Mouse (Mus musculus) E14TG2a.4 (cell line): ENCODE data around the gene Park7.
A peak's percentile ranks its signal among the peaks of the same experiment; 100 is the strongest.

Experiments used
- H3K27me3 ChIP-seq: 2 replicates; pipeline ENCODE4 v1.6.1; 2014; ENCODE audit warnings: low read length, control low read depth; ENCODE audit not compliant: insufficient read depth
- H3K36me3 ChIP-seq: 2 replicates; pipeline ENCODE4 v1.6.1; 2014; ENCODE audit warnings: low read length, control low read depth; ENCODE audit not compliant: insufficient read depth
- H3K4me1 ChIP-seq: replicated peaks from 2 replicates; pipeline ENCODE4 v1.6.1; 2014; ENCODE audit warnings: low read depth, low read length, control low read depth
- H3K4me3 ChIP-seq: replicated peaks from 2 replicates; pipeline ENCODE4 v1.5.1; 2014; ENCODE audit warnings: mild to moderate bottlenecking, low read length
- H3K9me3 ChIP-seq: 2 replicates; pipeline ENCODE4 v1.6.1; 2014; ENCODE audit warnings: low read length, control low read depth
- CTCF ChIP-seq: conservative IDR thresholded peaks from 2 replicates; pipeline ENCODE4 v1.5.1; 2014; ENCODE audit warnings: low read length
- NANOG ChIP-seq: IDR thresholded peaks from 2 replicates; pipeline ENCODE4 v1.6.1; 2014; ENCODE audit warnings: borderline replicate concordance, low read length, mixed read lengths
- POU5F1 ChIP-seq: IDR thresholded peaks from 2 replicates; pipeline ENCODE4 v1.6.1; 2014; ENCODE audit warnings: low read length, borderline replicate concordance

Park7 gene

DNA sequence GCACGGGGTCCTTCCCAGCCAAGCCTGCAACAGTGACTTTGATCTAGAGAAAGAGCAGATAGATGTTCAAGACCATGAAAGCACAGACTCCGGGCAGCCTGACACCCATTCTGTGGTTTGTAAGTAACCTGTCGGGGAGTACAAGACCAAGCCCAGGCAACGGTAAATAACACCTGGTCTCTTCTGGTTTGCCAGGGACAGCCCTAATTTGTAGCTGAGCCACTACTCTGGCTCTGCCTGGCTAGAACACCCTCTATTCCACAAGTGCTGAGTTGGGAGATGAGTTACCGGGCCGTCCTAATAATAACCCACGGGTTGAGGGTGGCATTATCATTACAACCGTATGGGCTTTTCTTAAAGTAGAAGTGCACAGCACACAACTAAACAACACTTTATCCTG is 7.1 kb downstream of the Park7 start:
- H3K9me3 ChIP-seq: no peaks in the 10 kb centered on the region
- H3K4me3 ChIP-seq: no peak overlapping the region; the same call in 1 of the 2 replicates
- peaks cover 59% of the 10 kb centered on the region for H3K36me3 ChIP-seq
- no peaks in the 10 kb centered on the region for H3K27me3 ChIP-seq
- no peak for TF ChIP-seq POU5F1
- TF ChIP-seq NANOG: no peak
- no peak for TF ChIP-seq CTCF
- H3K4me1 ChIP-seq: peaks cover 65% of the 10 kb centered on the region

DNA sequence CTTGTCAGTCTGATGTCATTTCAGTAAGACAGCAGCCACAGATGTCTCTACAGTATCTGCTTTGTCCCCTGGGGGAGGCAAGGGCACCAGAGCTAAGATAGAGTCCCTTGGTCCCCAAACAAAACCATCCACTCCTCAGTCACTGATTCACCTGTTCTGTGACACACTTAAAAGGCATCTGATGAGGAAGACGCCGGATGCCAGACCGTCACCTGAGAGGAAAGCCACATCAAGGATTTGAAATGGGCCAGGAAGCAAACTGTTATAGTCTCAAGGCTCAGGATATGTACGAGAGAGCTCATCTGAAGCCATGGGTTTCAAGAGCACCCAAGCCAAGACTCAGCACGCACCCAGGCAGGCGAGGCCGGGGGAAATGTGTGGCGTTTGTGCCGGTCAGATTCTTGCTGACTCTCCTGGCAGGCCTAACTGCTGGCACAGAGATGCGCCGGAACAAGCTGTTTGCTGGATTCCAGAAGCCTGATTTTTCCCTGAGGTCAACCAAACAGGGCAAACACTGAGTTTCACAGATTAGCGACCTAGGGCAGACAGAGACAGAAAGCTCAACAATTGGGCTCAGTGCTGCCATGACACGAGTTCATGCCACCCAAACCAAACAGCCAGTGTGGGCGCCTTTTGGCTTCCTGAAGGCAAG is 11.0 kb downstream of the Park7 start:
- no peaks in the 10 kb centered on the region for H3K27me3 ChIP-seq
- peaks cover 92% of the 10 kb centered on the region for H3K36me3 ChIP-seq
- H3K4me3 ChIP-seq: no peak overlapping the region
- no peaks in the 10 kb centered on the region for H3K9me3 ChIP-seq
- TF ChIP-seq NANOG (no peak), CTCF (no peak), POU5F1 (no peak)
- H3K4me1 ChIP-seq: peaks cover 82% of the 10 kb centered on the region

DNA sequence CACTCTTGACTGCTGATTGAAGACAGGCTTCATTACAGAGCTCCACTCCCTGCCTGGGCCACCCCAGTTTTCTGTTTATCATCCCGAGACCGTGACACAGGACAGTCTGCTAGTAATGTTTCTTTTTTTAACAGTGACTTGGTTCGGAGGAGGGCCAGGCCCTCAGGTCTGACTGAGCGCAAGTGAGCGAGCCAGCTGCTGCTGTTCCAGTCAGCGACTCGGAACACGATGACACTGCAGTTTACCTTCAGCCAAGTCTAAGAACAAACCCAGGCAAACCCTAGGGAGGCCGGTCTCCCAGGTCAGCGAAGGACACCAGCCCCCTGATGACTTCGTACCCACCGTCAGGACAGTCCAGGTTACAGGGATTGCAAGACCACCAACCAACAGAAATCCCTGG is 12.2 kb downstream of the Park7 start:
- H3K27me3 ChIP-seq: no peaks in the 10 kb centered on the region
- TF ChIP-seq NANOG (no peak), CTCF (no peak), POU5F1 (no peak)

DNA sequence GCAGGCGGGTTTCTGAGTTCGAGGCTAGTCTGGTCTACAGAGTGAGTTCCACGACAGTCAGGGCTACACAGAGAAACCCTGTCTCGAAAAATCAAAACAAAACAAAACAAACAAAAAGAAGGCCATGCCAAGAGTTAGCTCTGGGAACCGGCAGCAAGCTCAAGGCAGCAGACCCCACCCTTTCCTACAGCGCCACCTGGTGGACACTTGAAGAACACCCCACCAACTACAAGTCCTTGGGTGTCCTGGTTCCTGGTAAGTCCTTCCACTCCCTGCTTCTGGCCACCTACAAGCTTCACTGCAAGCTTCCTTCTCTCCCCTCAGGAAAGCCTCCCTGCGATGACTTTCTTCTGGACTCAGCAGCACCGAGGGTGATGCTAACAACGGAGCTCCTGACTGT is 12.6 kb downstream of the Park7 start:
- no peak overlapping the region for H3K4me3 ChIP-seq
- peaks cover 92% of the 10 kb centered on the region for H3K36me3 ChIP-seq
- H3K4me1 ChIP-seq: peaks cover 82% of the 10 kb centered on the region
- TF ChIP-seq CTCF (peak; percentile 68), POU5F1 (no peak)
- no peaks in the 10 kb centered on the region for H3K9me3 ChIP-seq
- no peaks in the 10 kb centered on the region for H3K27me3 ChIP-seq

More for the DNA sequence above, 12.2 kb downstream of the Park7 start:
- peaks cover 82% of the 10 kb centered on the region for H3K4me1 ChIP-seq
- no peak overlapping the region for H3K4me3 ChIP-seq
- H3K36me3 ChIP-seq: peaks cover 92% of the 10 kb centered on the region
- no peaks in the 10 kb centered on the region for H3K9me3 ChIP-seq

DNA sequence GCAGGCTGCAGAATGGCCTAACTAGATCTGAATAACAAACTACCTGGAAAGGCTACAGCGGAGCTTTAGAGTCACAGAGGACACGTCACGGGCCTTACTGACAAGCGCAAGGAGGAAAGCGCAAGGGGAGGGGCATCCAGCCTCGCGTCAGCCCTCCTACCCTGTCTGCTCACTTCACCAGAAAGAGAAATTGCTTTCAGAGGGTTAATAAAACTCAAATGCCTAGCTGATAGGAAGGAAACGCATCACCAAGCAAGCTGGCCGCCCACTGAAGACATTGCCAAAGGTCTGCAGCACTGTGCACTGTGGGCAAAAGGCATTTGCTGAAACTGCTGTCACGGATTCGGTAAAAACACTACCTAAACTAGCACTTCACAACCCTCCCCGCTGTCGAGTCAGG is 13.8 kb downstream of the Park7 start:
- Histone ChIP-seq H3K9me3 (no peaks in the 10 kb centered on the region), H3K27me3 (no peaks in the 10 kb centered on the region)
- TF ChIP-seq NANOG (no peak), POU5F1 (no peak), CTCF (no peak)

DNA sequence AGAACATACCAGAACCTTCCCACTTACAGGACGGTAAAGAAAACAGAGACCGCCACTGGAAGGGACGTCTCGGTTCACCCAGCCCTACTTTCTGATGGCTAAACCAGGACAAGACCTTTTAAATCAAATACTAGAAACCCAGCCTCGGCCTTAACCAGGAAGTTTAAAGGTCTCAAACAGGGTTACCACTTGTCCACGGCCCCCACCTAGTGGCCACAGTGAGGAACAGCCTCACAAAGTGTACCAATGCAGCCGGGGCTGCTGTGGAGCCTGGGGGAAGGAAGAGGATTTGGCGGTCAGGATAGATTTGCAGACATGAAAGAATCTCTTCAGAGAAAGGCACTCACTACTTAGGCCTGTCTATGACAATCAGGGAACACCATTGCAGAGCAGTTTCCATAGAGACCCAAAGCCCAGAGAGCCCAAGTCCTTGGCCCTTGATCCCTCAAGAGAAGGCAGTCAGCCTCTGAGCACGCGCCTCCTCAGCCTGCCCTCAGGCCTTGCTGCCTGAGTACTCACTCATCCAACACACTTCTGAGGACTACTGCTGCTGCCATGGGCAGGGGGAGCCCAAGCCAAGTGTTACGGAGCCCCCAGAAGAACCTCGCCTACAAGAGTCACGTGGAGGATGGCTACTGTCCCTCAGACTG is 15.4 kb downstream of the Park7 start:
- H3K27me3 ChIP-seq: no peaks in the 10 kb centered on the region
- H3K36me3 ChIP-seq: peaks cover 79% of the 10 kb centered on the region
- peaks cover 96% of the 10 kb centered on the region for H3K4me1 ChIP-seq
- H3K4me3 ChIP-seq: peak overlapping the region; percentile 55
- TF ChIP-seq NANOG (no peak), CTCF (peak; percentile 76)
- no peaks in the 10 kb centered on the region for H3K9me3 ChIP-seq

More for the DNA sequence above, 13.8 kb downstream of the Park7 start:
- Histone ChIP-seq H3K4me3 (no peak overlapping the region), H3K4me1 (peaks cover 88% of the 10 kb centered on the region), H3K36me3 (peaks cover 91% of the 10 kb centered on the region)

DNA sequence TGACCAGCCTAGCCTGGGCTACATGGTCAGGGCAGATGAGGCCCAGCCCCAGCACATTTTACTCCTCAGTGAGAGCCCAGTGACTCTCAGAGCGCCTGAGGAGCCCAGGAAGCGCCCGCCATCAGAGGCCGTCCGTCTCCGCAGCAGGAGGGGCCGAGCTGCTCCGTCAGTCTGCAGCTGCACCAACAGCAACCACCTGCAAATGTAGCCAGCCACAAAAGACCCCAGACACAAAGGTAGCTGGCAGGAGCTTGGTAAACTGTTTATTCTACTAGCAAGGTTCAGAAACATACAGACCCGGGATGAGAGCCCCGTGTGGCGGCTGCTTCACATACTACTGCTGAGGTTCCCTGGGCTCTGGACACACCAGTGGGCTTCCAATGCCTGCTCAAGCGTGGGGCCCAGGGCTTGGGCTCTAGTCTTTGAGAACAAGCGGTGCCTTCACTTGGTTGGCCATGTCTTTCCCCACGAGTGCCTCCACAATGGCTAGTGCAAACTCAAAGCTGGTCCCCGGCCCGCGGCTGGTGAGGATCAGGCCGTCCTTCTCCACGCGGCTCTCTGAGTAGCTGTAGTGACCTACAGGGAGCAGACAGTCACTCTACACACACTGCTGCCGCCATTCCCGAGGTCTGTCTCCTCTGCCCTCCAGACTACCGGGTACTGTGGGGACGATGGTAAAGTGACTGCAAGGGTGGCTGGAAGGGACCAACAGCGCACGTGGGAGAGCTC is 17.2 kb downstream of the Park7 start:
- Histone ChIP-seq H3K27me3 (no peaks in the 10 kb centered on the region; the same call in 1 of the 2 replicates), H3K4me1 (peaks cover 95% of the 10 kb centered on the region), H3K4me3 (peak overlapping the region; percentile 55), H3K36me3 (peaks cover 61% of the 10 kb centered on the region), H3K9me3 (no peaks in the 10 kb centered on the region)
- TF ChIP-seq CTCF: no peak
- no peak for TF ChIP-seq POU5F1
- TF ChIP-seq NANOG: no peak

DNA sequence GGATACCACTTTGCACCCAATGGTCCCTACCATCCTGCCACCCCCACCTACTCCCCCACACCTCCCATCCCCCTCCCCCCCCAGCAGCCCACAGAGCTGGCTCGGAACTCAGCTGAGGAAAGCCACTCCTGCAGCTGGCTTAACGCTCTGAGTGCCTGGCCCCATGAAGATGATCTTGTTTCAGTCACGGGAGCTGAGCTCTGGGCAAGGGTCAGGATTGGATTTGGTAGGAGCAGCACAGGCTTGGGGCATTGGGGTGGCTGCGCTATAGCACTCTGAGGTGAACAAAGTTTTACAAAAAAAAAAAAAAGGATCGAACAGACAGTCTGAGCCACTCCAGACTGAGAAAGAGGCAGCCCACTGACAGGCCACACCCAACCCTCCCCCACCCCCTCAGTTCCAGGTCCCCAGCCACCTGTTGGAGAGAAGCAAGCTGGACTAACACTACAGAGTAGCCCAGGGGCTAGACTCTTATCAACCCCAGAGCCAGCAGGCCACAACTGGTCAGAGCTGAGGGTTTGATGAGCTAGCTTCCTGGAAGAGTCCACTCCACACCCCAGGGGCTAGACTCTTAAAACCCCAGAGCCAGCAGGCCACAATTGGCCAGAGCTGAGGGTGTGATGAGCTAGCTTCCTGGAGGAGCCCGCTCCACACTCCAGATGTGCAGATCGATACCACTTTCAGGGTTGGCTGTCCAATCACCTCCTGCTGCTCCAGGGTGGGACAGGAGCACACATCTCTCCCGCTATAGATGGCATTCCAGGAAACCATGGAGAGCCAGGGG is 19.3 kb downstream of the Park7 start:
- peaks cover 42% of the 10 kb centered on the region for H3K36me3 ChIP-seq
- TF ChIP-seq CTCF (no peak), POU5F1 (no peak), NANOG (no peak)
- H3K9me3 ChIP-seq: no peaks in the 10 kb centered on the region
- peaks cover 91% of the 10 kb centered on the region for H3K4me1 ChIP-seq
- H3K4me3 ChIP-seq: 0 out of 2 replicates have a peak overlapping the region, but pooled peaks have one; percentile 26
- peaks cover 8% of the 10 kb centered on the region; the same call in 1 of the 2 replicates for H3K27me3 ChIP-seq

DNA sequence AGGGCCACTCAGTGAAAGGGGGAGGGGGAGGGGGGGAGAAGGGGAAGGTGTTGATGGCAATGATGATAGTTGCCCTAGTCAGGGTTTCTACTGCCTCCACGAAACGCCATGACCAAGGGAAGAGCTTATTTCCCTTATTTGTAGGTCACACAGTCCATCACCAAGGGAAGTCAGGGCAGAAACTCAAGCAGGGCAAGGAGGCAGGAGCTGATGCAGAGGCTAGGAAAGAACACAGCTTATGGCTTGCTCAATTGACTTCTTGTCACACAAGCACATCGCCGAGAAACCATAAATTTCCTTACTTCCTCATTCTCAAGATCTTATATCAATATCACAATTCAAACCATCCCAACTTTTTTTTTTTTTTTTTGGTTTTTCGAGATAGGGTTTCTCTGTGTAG is 22.9 kb downstream of the Park7 start:
- peaks cover 81% of the 10 kb centered on the region for H3K4me1 ChIP-seq
- H3K4me3 ChIP-seq: no peak overlapping the region
- H3K36me3 ChIP-seq: peaks cover 7% of the 10 kb centered on the region
- peaks cover 8% of the 10 kb centered on the region; the same call in 1 of the 2 replicates for H3K27me3 ChIP-seq
- no peaks in the 10 kb centered on the region for H3K9me3 ChIP-seq
- no peak for TF ChIP-seq CTCF
- no peak for TF ChIP-seq POU5F1
- TF ChIP-seq NANOG: no peak
